Mouse (Mus musculus): ENCODE data around the gene Gm16503. TPM values are rescaled to one million over a fixed set of nuclear protein-coding genes. Genes with fewer than 3 reads are reported as not detected.
"Not testable (repeated sequence)": the region's sequence is repeated elsewhere in the genome, so short reads cannot be mapped to it uniquely, and the experiment has no call there.

The Gm16503 gene
- 0.48 and 1.1 TPM in 2 replicates for total RNA-seq (2021)
- long read RNA-seq = 0 reads

GRCm38 (mm10) chr4:147539918-147540317 is at the start of gene Gm16503:
Gm16503 (plus strand) TSS chr4:147540218.
- not testable (repeated sequence) for DNase-seq

- DNase-seq = not testable (repeated sequence)
Observed at GRCm38 (mm10) chr4:147492117-147492516, 47.9 kb upstream of the Gm16503 start, which contains the start of gene Zfp982. Zfp982 (plus strand) TSS chr4:147492417.

- not testable (repeated sequence) for DNase-seq
Observed at GRCm38 (mm10) chr4:147498772-147499613, 41.0 kb upstream of the Gm16503 start.

- DNase-seq = no peak
Observed at GRCm38 (mm10) chr4:147509174-147509573, 30.8 kb upstream of the Gm16503 start.

- DNase-seq = no peak
Observed at GRCm38 (mm10) chr4:147518981-147519380, 21.0 kb upstream of the Gm16503 start.

- DNase-seq = no peak
Observed at GRCm38 (mm10) chr4:147520100-147520499, 19.9 kb upstream of the Gm16503 start.

- DNase-seq = no peak
Observed at GRCm38 (mm10) chr4:147525125-147525524, 14.9 kb upstream of the Gm16503 start.

GRCm38 (mm10) chr4:147530366-147530765 is 9.7 kb upstream of the Gm16503 start:
- DNase-seq = no peak

GRCm38 (mm10) chr4:147535916-147536315 is 4.1 kb upstream of the Gm16503 start:
- not testable (repeated sequence) for DNase-seq

- no peak for DNase-seq
Observed at GRCm38 (mm10) chr4:147537702-147538101, 2.3 kb upstream of the Gm16503 start.

GRCm38 (mm10) chr4:147541105-147541504 is 1.1 kb downstream of the Gm16503 start:
- no peak for DNase-seq

GRCm38 (mm10) chr4:147553071-147553470 is 13.1 kb downstream of the Gm16503 start, which contains the start of gene Zfp985:
Zfp985 (plus strand) TSS chr4:147553277.
- not testable (repeated sequence) for DNase-seq

GRCm38 (mm10) chr4:147554361-147554760 is 14.3 kb downstream of the Gm16503 start:
- DNase-seq = not testable (repeated sequence)

GRCm38 (mm10) chr4:147556921-147557320 is 16.9 kb downstream of the Gm16503 start:
- DNase-seq = not testable (repeated sequence)

GRCm38 (mm10) chr4:147558011-147558410 is 18.0 kb downstream of the Gm16503 start:
- DNase-seq = not testable (repeated sequence)

GRCm38 (mm10) chr4:147559096-147559495 is 19.1 kb downstream of the Gm16503 start:
- DNase-seq = not testable (repeated sequence)

- DNase-seq = no peak
Observed at GRCm38 (mm10) chr4:147565426-147566220, 25.6 kb downstream of the Gm16503 start.

- not testable (repeated sequence) for DNase-seq
Observed at GRCm38 (mm10) chr4:147571156-147571555, 31.1 kb downstream of the Gm16503 start.

GRCm38 (mm10) chr4:147579371-147579770 is 39.4 kb downstream of the Gm16503 start:
- not testable (repeated sequence) for DNase-seq

- DNase-seq = no peak
Observed at GRCm38 (mm10) chr4:147586511-147587473, 46.8 kb downstream of the Gm16503 start.

All from adrenal gland, postnatal 25 days (tissue).